Mouse (Mus musculus) erythroblast, embryonic 14.5 days (primary cell): Measurements from ENCODE around the gene Kcnj9.

ENCODE experiments used
- GATA1 ChIP-seq: IDR thresholded peaks from 2 replicates; pipeline ENCODE4 v1.6.1; 2012; ENCODE audit warnings: low read length, inconsistent platforms, mixed read lengths
- TAL1 ChIP-seq: IDR thresholded peaks from 3 replicates; pipeline ENCODE4 v1.6.1; 2012; ENCODE audit warnings: low read length, inconsistent platforms, mixed read lengths

GRCm38 (mm10) chr1:172335804-172336203, 6.7 kb upstream of the Kcnj9 start:
- no peak for TF ChIP-seq GATA1
- TF ChIP-seq TAL1: no peak
